Comparison of ENCODE assay signal across 8 mouse cellular contexts in the genomic region with DNA sequence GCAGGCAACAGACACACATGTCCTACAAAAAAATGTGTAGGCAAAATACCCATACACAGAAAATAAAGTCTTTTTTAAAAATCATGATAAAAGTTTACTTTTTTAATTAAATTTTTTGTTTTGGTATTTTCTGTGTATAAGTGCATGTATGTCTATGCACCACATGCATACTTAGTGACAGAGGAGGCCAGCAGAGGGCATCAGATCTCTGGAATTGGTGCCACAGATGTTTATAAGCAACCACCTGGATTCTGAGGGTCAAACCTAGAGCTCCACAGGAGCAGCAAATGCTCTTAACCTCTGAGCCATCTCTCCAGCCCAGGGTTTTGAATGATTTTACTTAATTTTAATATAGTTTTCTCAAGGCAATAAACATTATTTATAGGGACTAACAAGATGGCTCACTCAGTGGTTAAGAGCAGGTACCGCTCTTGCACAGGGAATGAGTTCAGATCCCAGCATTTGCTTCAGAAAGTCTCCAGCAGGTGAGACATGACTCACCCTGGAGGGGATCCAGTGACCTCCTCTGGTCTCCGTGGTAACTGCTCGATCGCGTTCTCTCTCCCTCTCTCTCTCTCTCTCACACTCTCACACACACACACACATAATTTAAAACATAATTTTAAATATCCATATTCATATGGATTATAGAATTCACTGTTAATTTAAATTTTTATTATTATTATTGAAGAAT. TPM values are rescaled to one million over a fixed set of nuclear protein-coding genes. Genes with fewer than 3 reads are reported as not detected.
DNase-seq lines count a peak whose midpoint lies in the region; ATAC-seq lines count a peak whose summit lies in the region.
"Had no signal": no experiment of that assay in that cellular context is flagged by ENCODE, and none has a peak within 500 bp of the region (broad histone marks: within the 10 kb centered on the region; RNA-seq: fewer than 3 reads in every experiment).

No protein-coding gene starts in this region.

- H3K4me1 ChIP-seq in kidney, embryonic 15.5 days, result no peaks in the 10 kb centered on the region

- WGBS in kidney, embryonic 15.5 days, result 86% methylated on average over 5 of the region's 5 CpGs

- H3K9me3 ChIP-seq in kidney, embryonic 15.5 days (replicated peaks), result no peaks in the 10 kb centered on the region
- H3K9me3 ChIP-seq: megakaryocyte, embryonic 14.5 days had no signal

- peaks cover 22% of the 10 kb centered on the region for H3K36me3 ChIP-seq in kidney, embryonic 15.5 days

- ATAC-seq in kidney, embryonic 15.5 days (replicated peaks; ENCODE audit: low FRiP score), result no peak

- H3K4me2 ChIP-seq in kidney, embryonic 15.5 days, result no peak overlapping the region

- no peak overlapping the region for H3K27ac ChIP-seq in kidney, embryonic 15.5 days

- no peak overlapping the region for H3K4me3 ChIP-seq in kidney, embryonic 15.5 days (replicated peaks)
- H3K4me3 ChIP-seq: megakaryocyte, embryonic 14.5 days had no signal

- no peak overlapping the region for H3K9ac ChIP-seq in kidney, embryonic 15.5 days

- no peaks in the 10 kb centered on the region for H3K27me3 ChIP-seq in kidney, embryonic 15.5 days
- H3K27me3 ChIP-seq: megakaryocyte, embryonic 14.5 days had no signal

- DNase-seq in kidney, adult 18-20 months, result peak; percentile 56
- peak; percentile 26 for DNase-seq in MEL-GATA-1-ER (ENCODE audit: extremely low read depth, low read depth)
- peak; percentile 64 for DNase-seq in embryo, embryonic 10.5 days (ENCODE audit: low spot score)
- DNase-seq in lung, postnatal 36 days, result peak; percentile 64
- DNase-seq in right cerebral cortex, postnatal 25 days, result no peak
- no peak for DNase-seq in urinary bladder, postnatal 14 days (ENCODE audit: low spot score)

RNA-seq across cellular contexts. Expression of a gene that starts 18.4 kb away (rescaled TPM):
- polyA plus RNA-seq in kidney, embryonic 15.5 days (2015; fragmentation: Nextera tagmentation; extraction: Ambion mirVana), result 2.3 and 3.1 TPM in 2 replicates

RNA-seq across cellular contexts. Expression of a gene that starts 50.0 kb away (rescaled TPM):
- polyA plus RNA-seq in kidney, embryonic 15.5 days (2015; fragmentation: Nextera tagmentation; extraction: Ambion mirVana), result 11.0 and 12.3 TPM in 2 replicates

RNA-seq across cellular contexts. Expression of a gene that starts 55.9 kb away (rescaled TPM):
- polyA plus RNA-seq in kidney, embryonic 15.5 days (2015; fragmentation: Nextera tagmentation; extraction: Ambion mirVana), result 11.0 and 11.8 TPM in 2 replicates

Comparison
In these comparisons a context has a peak if more than half of its experiments do, and no peak if none do; other contexts are left out.
1. DNase-seq: peak in kidney, adult 18-20 months (single experiment), MEL-GATA-1-ER (single experiment), embryo, embryonic 10.5 days (single experiment) and lung, postnatal 36 days (single experiment); none in right cerebral cortex, postnatal 25 days (single experiment) and urinary bladder, postnatal 14 days (single experiment).